Mouse (Mus musculus): ENCODE measurements at regions not wholly inside any gene's neighbourhood (a gene's known extent, or its start where the extent isn't known, plus 50 kb on each side); places are given as distances from the start of the nearest gene placed in this dataset.

- no peaks in the 10 kb centered on the region for H3K36me3 ChIP-seq
- H3K4me3 ChIP-seq, result no peak overlapping the region
- H3K4me1 ChIP-seq (replicated peaks), result no peaks in the 10 kb centered on the region
- H3K27ac ChIP-seq (replicated peaks), result no peak overlapping the region
- H3K4me2 ChIP-seq, result no peak overlapping the region
- WGBS, result 77% methylated on average over 2 of the region's 2 CpGs
- H3K9me3 ChIP-seq, result no peaks in the 10 kb centered on the region
- no peaks in the 10 kb centered on the region for H3K27me3 ChIP-seq
- no peak overlapping the region for H3K9ac ChIP-seq
- no peak for ATAC-seq (ENCODE audit: low read depth)
Measured at GRCm38 (mm10) chr7:70484201-70484600, 117.7 kb upstream of the Nr2f2 start.

GRCm38 (mm10) chr7:70483536-70483935 is 117.0 kb upstream of the Nr2f2 start:
- Histone ChIP-seq H3K4me1 (replicated peaks) (no peaks in the 10 kb centered on the region), H3K4me3 (no peak overlapping the region), H3K27me3 (no peaks in the 10 kb centered on the region), H3K27ac (replicated peaks) (no peak overlapping the region), H3K4me2 (no peak overlapping the region), H3K36me3 (no peaks in the 10 kb centered on the region), H3K9me3 (no peaks in the 10 kb centered on the region), H3K9ac (no peak overlapping the region)
- WGBS, result 89% methylated on average over 3 of the region's 3 CpGs
- no peak for ATAC-seq (ENCODE audit: low read depth)

- no peaks in the 10 kb centered on the region for H3K9me3 ChIP-seq
- no peak for ATAC-seq (ENCODE audit: low read depth)
- no peaks in the 10 kb centered on the region for H3K36me3 ChIP-seq
- H3K4me1 ChIP-seq (replicated peaks), result no peaks in the 10 kb centered on the region
- H3K9ac ChIP-seq, result no peak overlapping the region
- 86% methylated on average over 10 of the region's 10 CpGs for WGBS
- no peak overlapping the region for H3K4me3 ChIP-seq
- no peak overlapping the region for H3K27ac ChIP-seq (replicated peaks)
- no peaks in the 10 kb centered on the region for H3K27me3 ChIP-seq
- no peak overlapping the region for H3K4me2 ChIP-seq
Measured at GRCm38 (mm10) chr7:70481880-70482279, 115.3 kb upstream of the Nr2f2 start.

- H3K4me1 ChIP-seq (replicated peaks), result no peaks in the 10 kb centered on the region
- ATAC-seq (ENCODE audit: low read depth), result no peak
- H3K36me3 ChIP-seq, result no peaks in the 10 kb centered on the region
- H3K4me2 ChIP-seq, result no peak overlapping the region
- no peak overlapping the region for H3K4me3 ChIP-seq
- no peaks in the 10 kb centered on the region for H3K9me3 ChIP-seq
- H3K9ac ChIP-seq, result no peak overlapping the region
- H3K27me3 ChIP-seq, result no peaks in the 10 kb centered on the region
- H3K27ac ChIP-seq (replicated peaks), result no peak overlapping the region
- 77% methylated on average over 4 of the region's 4 CpGs for WGBS
Measured at GRCm38 (mm10) chr7:70472786-70473185, 106.3 kb upstream of the Nr2f2 start.

GRCm38 (mm10) chr7:70470557-70470956 is 104.0 kb upstream of the Nr2f2 start:
- Histone ChIP-seq H3K27me3 (no peaks in the 10 kb centered on the region), H3K4me3 (no peak overlapping the region), H3K9ac (no peak overlapping the region), H3K36me3 (no peaks in the 10 kb centered on the region), H3K27ac (replicated peaks) (no peak overlapping the region), H3K4me1 (replicated peaks) (no peaks in the 10 kb centered on the region), H3K4me2 (no peak overlapping the region), H3K9me3 (no peaks in the 10 kb centered on the region)
- 82% methylated on average over 2 of the region's 2 CpGs for WGBS
- no peak for ATAC-seq (ENCODE audit: low read depth)

- Histone ChIP-seq H3K27me3 (no peaks in the 10 kb centered on the region), H3K4me2 (no peak overlapping the region), H3K36me3 (no peaks in the 10 kb centered on the region), H3K9me3 (no peaks in the 10 kb centered on the region), H3K4me1 (replicated peaks) (no peaks in the 10 kb centered on the region), H3K9ac (no peak overlapping the region), H3K27ac (replicated peaks) (no peak overlapping the region), H3K4me3 (no peak overlapping the region)
- 89% methylated on average over 4 of the region's 4 CpGs for WGBS
- no peak for ATAC-seq (ENCODE audit: low read depth)
Measured at GRCm38 (mm10) chr7:70462131-70462530, 95.6 kb upstream of the Nr2f2 start.

- Histone ChIP-seq H3K27ac (replicated peaks) (no peak overlapping the region), H3K36me3 (no peaks in the 10 kb centered on the region), H3K27me3 (no peaks in the 10 kb centered on the region), H3K4me3 (no peak overlapping the region), H3K9me3 (no peaks in the 10 kb centered on the region), H3K4me1 (replicated peaks) (no peaks in the 10 kb centered on the region), H3K4me2 (no peak overlapping the region), H3K9ac (no peak overlapping the region)
- ATAC-seq (ENCODE audit: low read depth), result no peak
- 65% methylated on average over 1 of the region's 1 CpGs for WGBS
Measured at GRCm38 (mm10) chr7:70454525-70454924, 88.0 kb upstream of the Nr2f2 start.

- 70% methylated on average over 4 of the region's 4 CpGs for WGBS
- Histone ChIP-seq H3K27me3 (no peaks in the 10 kb centered on the region), H3K9me3 (no peaks in the 10 kb centered on the region), H3K27ac (replicated peaks) (no peak overlapping the region), H3K9ac (no peak overlapping the region), H3K4me3 (no peak overlapping the region), H3K36me3 (no peaks in the 10 kb centered on the region), H3K4me2 (no peak overlapping the region), H3K4me1 (replicated peaks) (no peaks in the 10 kb centered on the region)
- ATAC-seq (ENCODE audit: low read depth), result no peak
Measured at GRCm38 (mm10) chr7:70452816-70453215, 86.3 kb upstream of the Nr2f2 start.

GRCm38 (mm10) chr7:70438908-70439307 is 72.4 kb upstream of the Nr2f2 start:
- no peak for ATAC-seq (ENCODE audit: low read depth)
- 96% methylated on average over 6 of the region's 6 CpGs for WGBS
- H3K9ac ChIP-seq, result no peak overlapping the region
- H3K4me1 ChIP-seq (replicated peaks), result no peaks in the 10 kb centered on the region
- H3K27ac ChIP-seq (replicated peaks), result no peak overlapping the region
- H3K4me3 ChIP-seq, result no peak overlapping the region
- H3K36me3 ChIP-seq, result no peaks in the 10 kb centered on the region
- H3K4me2 ChIP-seq, result no peak overlapping the region
- H3K9me3 ChIP-seq, result no peaks in the 10 kb centered on the region
- H3K27me3 ChIP-seq, result no peaks in the 10 kb centered on the region

- H3K9ac ChIP-seq, result no peak overlapping the region
- H3K4me2 ChIP-seq, result no peak overlapping the region
- no peaks in the 10 kb centered on the region for H3K27me3 ChIP-seq
- H3K4me3 ChIP-seq, result no peak overlapping the region
- 41% methylated on average over 8 of the region's 8 CpGs for WGBS
- no peak for ATAC-seq (ENCODE audit: low read depth)
- H3K36me3 ChIP-seq, result no peaks in the 10 kb centered on the region
- H3K9me3 ChIP-seq, result no peaks in the 10 kb centered on the region
- H3K27ac ChIP-seq (replicated peaks), result no peak overlapping the region
- H3K4me1 ChIP-seq (replicated peaks), result no peaks in the 10 kb centered on the region
Measured at GRCm38 (mm10) chr7:70433838-70434237, 67.3 kb upstream of the Nr2f2 start.

GRCm38 (mm10) chr7:70433358-70433757 is 66.8 kb upstream of the Nr2f2 start:
- no peak overlapping the region for H3K4me2 ChIP-seq
- no peak for ATAC-seq (ENCODE audit: low read depth)
- no peaks in the 10 kb centered on the region for H3K9me3 ChIP-seq
- H3K9ac ChIP-seq, result no peak overlapping the region
- H3K27me3 ChIP-seq, result no peaks in the 10 kb centered on the region
- 69% methylated on average over 6 of the region's 6 CpGs for WGBS
- H3K4me1 ChIP-seq (replicated peaks), result no peaks in the 10 kb centered on the region
- H3K27ac ChIP-seq (replicated peaks), result no peak overlapping the region
- no peaks in the 10 kb centered on the region for H3K36me3 ChIP-seq
- H3K4me3 ChIP-seq, result no peak overlapping the region

- H3K4me3 ChIP-seq, result no peak overlapping the region
- no peak overlapping the region for H3K4me2 ChIP-seq
- no peaks in the 10 kb centered on the region for H3K36me3 ChIP-seq
- H3K9ac ChIP-seq, result no peak overlapping the region
- WGBS, result 71% methylated on average over 2 of the region's 2 CpGs
- H3K27ac ChIP-seq (replicated peaks), result no peak overlapping the region
- no peaks in the 10 kb centered on the region for H3K9me3 ChIP-seq
- H3K27me3 ChIP-seq, result no peaks in the 10 kb centered on the region
- H3K4me1 ChIP-seq (replicated peaks), result no peaks in the 10 kb centered on the region
- ATAC-seq (ENCODE audit: low read depth), result no peak
Measured at GRCm38 (mm10) chr7:70431712-70432111, 65.2 kb upstream of the Nr2f2 start.

- peaks cover 3% of the 10 kb centered on the region; the same call in 1 of the 2 replicates for H3K4me1 ChIP-seq (replicated peaks)
- no peak overlapping the region for H3K4me2 ChIP-seq
- no peak overlapping the region for H3K27ac ChIP-seq (replicated peaks)
- H3K36me3 ChIP-seq, result no peaks in the 10 kb centered on the region
- H3K9me3 ChIP-seq, result no peaks in the 10 kb centered on the region
- no peaks in the 10 kb centered on the region for H3K27me3 ChIP-seq
- 49% methylated on average over 2 of the region's 2 CpGs for WGBS
- H3K4me3 ChIP-seq, result no peak overlapping the region
- H3K9ac ChIP-seq, result no peak overlapping the region
- no peak for ATAC-seq (ENCODE audit: low read depth)
Measured at GRCm38 (mm10) chr7:70429326-70429725, 62.8 kb upstream of the Nr2f2 start.
